Mouse (Mus musculus) adrenal gland, postnatal 10 days (tissue): ENCODE data around the gene Armh1. TPM values are rescaled to one million over a fixed set of nuclear protein-coding genes. Genes with fewer than 3 reads are reported as not detected.
A peak's percentile ranks its signal among the peaks of the same experiment; 100 is the strongest.

Source experiments
- DNase-seq: peaks from one replicate; pipeline ENCODE4 v3.0.0; 2021; ENCODE audit warnings: mixed read lengths
- long read RNA-seq, 2 experiments: library from polyadenylated mRNA; stranded (forward); transcript quantifications; one replicate each; pipeline ENCODE4 v2.0.0; 2021
- total RNA-seq, 2 experiments: library from RNA; stranded (reverse); gene quantifications; 2 replicates each; pipeline ENCODE4 v1.2.3; 2021

The Armh1 gene
- total RNA-seq: 1 to 10 TPM; 1.5 to 1.8 TPM
- long read RNA-seq, experiment 1, partial matches to known transcripts: 0 of 1 reads
- long read RNA-seq, experiment 1, other reads (novel, unspliced or antisense): 0 of 1 reads
- long read RNA-seq, experiment 2, partial matches to known transcripts: 1 of 2 reads
- long read RNA-seq, experiment 2, other reads (novel, unspliced or antisense): 1 of 2 reads

GRCm38 (mm10) chr4:117251801-117252316 lies at the start of gene Armh1, which contains the start of gene Tmem53:
Armh1 (minus strand) TSS chr4:117252125.
Tmem53 (plus strand) TSS chr4:117251951.
- DNase-seq: peak; percentile 98

GRCm38 (mm10) chr4:117299921-117300320 lies 48.0 kb upstream of the Armh1 start:
- DNase-seq: no peak

- no peak for DNase-seq
Measured at GRCm38 (mm10) chr4:117297819-117298218, 45.9 kb upstream of the Armh1 start.

GRCm38 (mm10) chr4:117296849-117297593 lies 45.1 kb upstream of the Armh1 start:
- DNase-seq: no peak

- no peak for DNase-seq
Measured at GRCm38 (mm10) chr4:117291696-117292095, 39.8 kb upstream of the Armh1 start.

- peak; percentile 86 for DNase-seq
Measured at GRCm38 (mm10) chr4:117288927-117289801, 37.2 kb upstream of the Armh1 start.

- no peak for DNase-seq
Measured at GRCm38 (mm10) chr4:117288277-117288926, 36.5 kb upstream of the Armh1 start.

- no peak for DNase-seq
Measured at GRCm38 (mm10) chr4:117284363-117284762, 32.4 kb upstream of the Armh1 start.

- DNase-seq: peak; percentile 47
Measured at GRCm38 (mm10) chr4:117283271-117284191, 31.6 kb upstream of the Armh1 start.

- no peak for DNase-seq
Measured at GRCm38 (mm10) chr4:117281090-117281845, 29.3 kb upstream of the Armh1 start.

- no peak for DNase-seq
Measured at GRCm38 (mm10) chr4:117280397-117280930, 28.5 kb upstream of the Armh1 start.

- no peak for DNase-seq
Measured at GRCm38 (mm10) chr4:117279253-117279642, 27.3 kb upstream of the Armh1 start.

- DNase-seq: no peak
Measured at GRCm38 (mm10) chr4:117278381-117279252, 26.7 kb upstream of the Armh1 start.

- DNase-seq: peak; percentile 62
Measured at GRCm38 (mm10) chr4:117277687-117278086, 25.8 kb upstream of the Armh1 start.

- peak; percentile 60 for DNase-seq
Measured at GRCm38 (mm10) chr4:117277021-117277420, 25.1 kb upstream of the Armh1 start.

- no peak for DNase-seq
Measured at GRCm38 (mm10) chr4:117276281-117276711, 24.4 kb upstream of the Armh1 start.

GRCm38 (mm10) chr4:117274720-117275119 lies 22.8 kb upstream of the Armh1 start:
- DNase-seq: no peak

- DNase-seq: no peak
Measured at GRCm38 (mm10) chr4:117272459-117272858, 20.5 kb upstream of the Armh1 start.

- DNase-seq: peak; percentile 86
Measured at GRCm38 (mm10) chr4:117270278-117270677, 18.4 kb upstream of the Armh1 start.
